In genomic region chrX:135804149-135804548, GRCm38 (mm10) we compare ENCODE assay signal across 24 mouse cellular contexts.
"Had no signal": no experiment of that assay in that cellular context is flagged by ENCODE, and none has a peak within 500 bp of the region (broad histone marks: within the 10 kb centered on the region; RNA-seq: fewer than 3 reads in every experiment).

No protein-coding gene starts in this region.

- H3K9me3 ChIP-seq: heart, embryonic 10.5 days; heart, embryonic 12.5 days; hindbrain, embryonic 10.5 days; hindbrain, embryonic 13.5 days; intestine, embryonic 15.5 days; limb, embryonic 10.5 days; limb, embryonic 12.5 days had no signal

- H3K4me3 ChIP-seq: gastrocnemius, adult 2 months; heart, embryonic 10.5 days; heart, embryonic 12.5 days; hindbrain, embryonic 10.5 days; hindbrain, embryonic 13.5 days; intestine, embryonic 15.5 days; layer of hippocampus, adult 2 months; left cerebral cortex, adult 2 months; limb, embryonic 10.5 days; limb, embryonic 12.5 days had no signal

- H3K9ac ChIP-seq: heart, embryonic 12.5 days; hindbrain, embryonic 13.5 days; intestine, embryonic 15.5 days; limb, embryonic 12.5 days had no signal

- H3K4me1 ChIP-seq: heart, embryonic 10.5 days; hindbrain, embryonic 10.5 days; hindbrain, embryonic 13.5 days; intestine, embryonic 15.5 days; limb, embryonic 10.5 days; limb, embryonic 12.5 days had no signal

- DNase-seq: gastrocnemius, adult 2 months; gastrocnemius, postnatal 10 days; gastrocnemius, postnatal 25 days; heart, adult 18-20 months; heart, postnatal 10 days; heart, postnatal 4 days; kidney, adult 18-20 months; kidney, adult 8-10 months; kidney, postnatal 10 days; kidney, postnatal 25 days; kidney, postnatal 4 days; liver had no signal

- H3K27ac ChIP-seq: gastrocnemius, adult 2 months; heart, embryonic 10.5 days; hindbrain, embryonic 10.5 days; hindbrain, embryonic 13.5 days; intestine, embryonic 15.5 days; layer of hippocampus, adult 2 months; left cerebral cortex, adult 2 months; limb, embryonic 10.5 days; limb, embryonic 12.5 days had no signal

- H3K36me3 ChIP-seq: intestine, embryonic 15.5 days had no signal

- H3K4me2 ChIP-seq: heart, embryonic 12.5 days; hindbrain, embryonic 13.5 days; intestine, embryonic 15.5 days; limb, embryonic 12.5 days; liver, embryonic 11.5 days had no signal

- H3K27me3 ChIP-seq: heart, embryonic 12.5 days; hindbrain, embryonic 13.5 days; intestine, embryonic 15.5 days had no signal

- ATAC-seq: inflammation-experienced regulatory T-cells, adult 6 months; intestine, embryonic 15.5 days; intestine, postnatal 0 days had no signal
